In the genomic region with DNA sequence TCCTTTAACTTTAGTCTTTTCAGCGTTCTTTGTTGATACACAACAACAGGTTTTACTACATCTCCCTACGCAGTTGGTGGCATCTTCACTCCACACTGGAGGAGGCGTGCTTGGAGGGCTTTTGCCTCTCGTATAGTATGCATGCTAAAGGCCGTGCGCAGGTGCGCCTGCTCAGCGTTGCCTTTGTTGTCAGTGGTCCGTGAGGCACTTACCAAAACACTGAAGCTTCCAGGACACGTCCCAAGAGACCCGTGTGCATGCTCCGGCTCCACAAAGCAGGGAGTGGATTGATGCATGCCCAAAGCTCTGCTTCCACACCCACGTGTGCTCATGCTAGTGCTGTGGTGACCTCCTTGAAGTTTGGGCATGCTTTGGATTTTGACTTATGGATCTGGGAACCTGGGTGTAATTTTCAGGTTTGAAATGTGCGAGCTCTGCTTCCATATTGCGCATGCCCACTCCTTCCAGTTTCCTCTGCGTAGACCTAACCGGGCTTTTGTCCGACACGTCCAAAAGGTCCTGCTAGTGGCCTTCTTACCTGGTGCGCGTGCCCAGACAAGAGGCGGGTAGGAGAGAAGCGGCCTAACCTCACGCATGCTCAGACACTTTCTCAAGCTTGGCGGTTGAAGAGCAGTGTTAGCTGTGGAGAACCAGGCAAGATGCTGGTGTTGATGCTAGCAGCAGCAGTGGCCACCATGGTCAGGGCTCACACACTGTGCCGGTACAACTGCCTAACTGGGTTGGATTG, we compare ENCODE assay signal across 8 mouse cellular contexts. TPM values are rescaled to one million over a fixed set of nuclear protein-coding genes. Genes with fewer than 3 reads are reported as not detected.
DNase-seq lines count a peak whose midpoint lies in the region; ATAC-seq and TF ChIP-seq lines count a peak whose summit lies in the region.

TSS of gene Catsperd (plus strand) at position 614 of the 748 bp plus-strand sequence.

- peak within 1 kb of the TSS; percentile 93 for H3K4me2 ChIP-seq in intestine, postnatal 0 days (replicated peaks; ENCODE audit: low read depth)
- H3K4me2 ChIP-seq in lung, embryonic 15.5 days: peak within 1 kb of the TSS; percentile 89
- H3K4me2 ChIP-seq in stomach, embryonic 16.5 days (ENCODE audit: low read depth, low read length): peak within 1 kb of the TSS; percentile 97

- peaks cover 8% of the 10 kb centered on the region for H3K36me3 ChIP-seq in intestine, postnatal 0 days (ENCODE audit: control insufficient read depth, insufficient read depth)
- peaks cover 14% of the 10 kb centered on the region; the same call in 1 of the 2 replicates for H3K36me3 ChIP-seq in lung, embryonic 15.5 days
- 0 out of 2 replicates have a peak, but pooled peaks cover 7% of the 10 kb centered on the region for H3K36me3 ChIP-seq in stomach, embryonic 16.5 days (ENCODE audit: control insufficient read depth, insufficient read depth, low read length)

- peak within 1 kb of the TSS; percentile 61 for H3K27ac ChIP-seq in intestine, postnatal 0 days (ENCODE audit: low read depth, low read length)
- H3K27ac ChIP-seq in lung, embryonic 15.5 days: peak within 1 kb of the TSS; percentile 77
- peak within 1 kb of the TSS; percentile 89 for H3K27ac ChIP-seq in stomach, embryonic 16.5 days (ENCODE audit: low read length)

- no peaks in the 10 kb centered on the region for H3K27me3 ChIP-seq in intestine, postnatal 0 days (replicated peaks; ENCODE audit: control insufficient read depth, insufficient read depth, low read length)
- no peaks in the 10 kb centered on the region for H3K27me3 ChIP-seq in lung, embryonic 15.5 days
- no peaks in the 10 kb centered on the region for H3K27me3 ChIP-seq in stomach, embryonic 16.5 days (ENCODE audit: control insufficient read depth, insufficient read depth, low read length)

- DNase-seq in adrenal gland, adult (ENCODE audit: inconsistent age in 2 of 2, low spot score in 1 of 2): peak; percentile 63 to 84
- no peak for DNase-seq in adrenal gland, adult 18-20 months (ENCODE audit: low spot score in 2 of 2)
- no peak for DNase-seq in urinary bladder, adult 2 months (ENCODE audit: low spot score)
- DNase-seq in urinary bladder, postnatal 10 days (ENCODE audit: low spot score): no peak
- DNase-seq in left cerebral cortex, adult 8-10 months (ENCODE audit: low spot score in 2 of 2): no peak

- no peak within 1 kb of the TSS for H3K9ac ChIP-seq in intestine, postnatal 0 days (ENCODE audit: low read depth, low read length)
- H3K9ac ChIP-seq in lung, embryonic 15.5 days: peak within 1 kb of the TSS; percentile 44
- peak within 1 kb of the TSS; percentile 68 for H3K9ac ChIP-seq in stomach, embryonic 16.5 days (ENCODE audit: low read length)

- 7% methylated on average over 26 of the region's 26 CpGs for WGBS in intestine, postnatal 0 days
- WGBS in lung, embryonic 15.5 days: 8% methylated on average over 26 of the region's 26 CpGs
- 5% methylated on average over 26 of the region's 26 CpGs for WGBS in stomach, embryonic 16.5 days

- H3K4me3 ChIP-seq in intestine, postnatal 0 days (ENCODE audit: low read depth, low read length): peak within 1 kb of the TSS; percentile 69
- peak within 1 kb of the TSS; percentile 99 for H3K4me3 ChIP-seq in lung, embryonic 15.5 days
- H3K4me3 ChIP-seq in stomach, embryonic 16.5 days (replicated peaks; ENCODE audit: low read length): peak within 1 kb of the TSS; percentile 97

- no peaks in the 10 kb centered on the region for H3K9me3 ChIP-seq in intestine, postnatal 0 days (ENCODE audit: control insufficient read depth)
- no peaks in the 10 kb centered on the region for H3K9me3 ChIP-seq in lung, embryonic 15.5 days
- H3K9me3 ChIP-seq in stomach, embryonic 16.5 days (replicated peaks; ENCODE audit: control insufficient read depth, low read length): no peaks in the 10 kb centered on the region

- no peak for TF ChIP-seq CTCF in intestine, postnatal 0 days (IDR thresholded peaks at IDR 0.05; ENCODE audit: low read depth)

- ATAC-seq in intestine, postnatal 0 days: peak; percentile 35
- ATAC-seq in lung, embryonic 15.5 days (ENCODE audit: borderline replicate concordance, extremely low read depth, low FRiP score, low TSS enrichment): peak; percentile 16; the same call in 1 of the 2 replicates
- peak; percentile 23 for ATAC-seq in stomach, embryonic 16.5 days (ENCODE audit: insufficient read depth, low FRiP score)

- peaks cover 13% of the 10 kb centered on the region; the same call in 1 of the 2 replicates for H3K4me1 ChIP-seq in intestine, postnatal 0 days (replicated peaks; ENCODE audit: control insufficient read depth, insufficient read depth, low read length)
- H3K4me1 ChIP-seq in lung, embryonic 15.5 days: peaks cover 22% of the 10 kb centered on the region
- peaks cover 21% of the 10 kb centered on the region for H3K4me1 ChIP-seq in stomach, embryonic 16.5 days (ENCODE audit: control insufficient read depth, insufficient read depth, low read length)

RNA-seq across cellular contexts. Expression of gene Catsperd, which starts in this region (rescaled TPM):
- 1 to 10 TPM; 2.4 to 4.3 TPM for total RNA-seq in adrenal gland, adult 18-20 months (2021)
- 19.1 and 25.7 TPM in 2 replicates for polyA plus RNA-seq in urinary bladder, adult 2 months (2012; rRNA removed)
- 0.65 and 0.68 TPM in 2 replicates for polyA plus RNA-seq in intestine, postnatal 0 days (2015; fragmentation: Nextera tagmentation; extraction: Ambion mirVana)
- polyA plus RNA-seq in lung, embryonic 15.5 days (2015; fragmentation: Nextera tagmentation; extraction: Ambion mirVana): 0.52 and 1.2 TPM in 2 replicates
- polyA plus RNA-seq in stomach, embryonic 16.5 days (2015; fragmentation: Nextera tagmentation; extraction: Ambion mirVana): 0.17 and 0.65 TPM in 2 replicates
- 1 to 10 TPM in 2 of 4 experiments, under 1 TPM in 2; 0.79 to 1.7 (median 1.0) TPM for total RNA-seq in left cerebral cortex, adult 8-10 months (2022)

Comparison
In these comparisons a context has a peak if more than half of its experiments do, and no peak if none do; other contexts are left out.
1. DNase-seq: peak in adrenal gland, adult (2 of 2); none in adrenal gland, adult 18-20 months (0 of 2), urinary bladder, adult 2 months (single experiment), urinary bladder, postnatal 10 days (single experiment) and left cerebral cortex, adult 8-10 months (0 of 2).
2. Peak in ATAC-seq, H3K4me3 ChIP-seq, H3K27ac ChIP-seq and H3K4me2 ChIP-seq in intestine, postnatal 0 days; RNA of the gene not detected or under 1 TPM.
3. Peak in ATAC-seq, H3K4me3 ChIP-seq, H3K27ac ChIP-seq, H3K9ac ChIP-seq and H3K4me2 ChIP-seq in stomach, embryonic 16.5 days; RNA of the gene not detected or under 1 TPM.
4. Peak in every context shown above with its lines, with median percentiles within 50 percentile points of each other: ATAC-seq, H3K27ac ChIP-seq, H3K4me2 ChIP-seq and H3K4me3 ChIP-seq.